Mouse (Mus musculus) E14TG2a.4 (cell line): ENCODE results near the gene Fmnl2.

Source experiments
- H3K27me3 ChIP-seq: 2 replicates; pipeline ENCODE4 v1.6.1; 2014; ENCODE audit warnings: low read length, control low read depth; ENCODE audit not compliant: insufficient read depth
- H3K36me3 ChIP-seq: 2 replicates; pipeline ENCODE4 v1.6.1; 2014; ENCODE audit warnings: low read length, control low read depth; ENCODE audit not compliant: insufficient read depth
- H3K4me1 ChIP-seq: replicated peaks from 2 replicates; pipeline ENCODE4 v1.6.1; 2014; ENCODE audit warnings: low read depth, low read length, control low read depth
- H3K4me3 ChIP-seq: replicated peaks from 2 replicates; pipeline ENCODE4 v1.5.1; 2014; ENCODE audit warnings: mild to moderate bottlenecking, low read length
- H3K9me3 ChIP-seq: 2 replicates; pipeline ENCODE4 v1.6.1; 2014; ENCODE audit warnings: low read length, control low read depth
- CTCF ChIP-seq: conservative IDR thresholded peaks from 2 replicates; pipeline ENCODE4 v1.5.1; 2014; ENCODE audit warnings: low read length
- NANOG ChIP-seq: IDR thresholded peaks from 2 replicates; pipeline ENCODE4 v1.6.1; 2014; ENCODE audit warnings: borderline replicate concordance, low read length, mixed read lengths
- POU5F1 ChIP-seq: IDR thresholded peaks from 2 replicates; pipeline ENCODE4 v1.6.1; 2014; ENCODE audit warnings: low read length, borderline replicate concordance

Gene Fmnl2

DNA sequence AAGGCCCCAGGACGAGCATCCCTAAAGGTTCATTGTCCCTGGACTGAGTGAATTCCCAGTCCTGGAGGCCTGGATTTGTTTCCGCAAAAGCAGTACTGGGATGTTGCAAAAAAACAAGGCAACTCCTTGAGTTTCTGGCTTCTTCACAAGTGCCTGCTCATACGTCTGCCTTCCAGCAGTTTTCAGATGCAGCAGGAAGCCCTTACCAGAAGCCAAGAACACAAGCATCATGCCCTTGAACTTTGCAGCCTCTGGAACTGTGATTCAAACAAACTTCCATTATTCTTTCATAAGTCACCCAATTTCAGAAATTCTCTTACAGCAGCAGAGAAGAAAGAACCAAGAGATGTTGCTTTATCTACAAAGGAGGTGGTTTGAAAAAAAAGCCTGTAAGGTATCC, 21.9 kb upstream of the Fmnl2 start:
- TF ChIP-seq CTCF (no peak), NANOG (no peak), POU5F1 (no peak)
- no peaks in the 10 kb centered on the region for H3K9me3 ChIP-seq
- H3K36me3 ChIP-seq: no peaks in the 10 kb centered on the region
- no peaks in the 10 kb centered on the region for H3K4me1 ChIP-seq
- no peak overlapping the region for H3K4me3 ChIP-seq
- H3K27me3 ChIP-seq: no peaks in the 10 kb centered on the region

DNA sequence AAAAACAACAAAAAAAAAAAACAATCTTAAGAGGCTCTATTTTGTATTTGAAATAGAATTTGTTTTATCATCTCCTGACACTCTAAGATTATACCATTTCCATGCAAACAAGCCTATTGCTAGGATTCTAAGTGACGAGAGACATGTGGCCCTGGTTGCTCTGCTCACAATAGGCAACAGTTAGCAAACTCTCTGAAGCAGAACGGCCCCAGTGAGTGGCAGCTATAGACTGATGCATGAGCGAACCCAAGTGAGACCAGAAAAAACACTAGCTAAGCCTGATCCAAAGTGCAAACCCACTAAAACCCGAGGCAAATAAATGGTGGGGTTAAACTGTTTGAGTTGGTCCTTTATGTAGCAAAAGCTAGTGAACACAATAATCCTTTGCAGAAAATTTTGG, 18.6 kb upstream of the Fmnl2 start:
- H3K9me3 ChIP-seq: no peaks in the 10 kb centered on the region
- no peaks in the 10 kb centered on the region for H3K27me3 ChIP-seq
- TF ChIP-seq NANOG (no peak), CTCF (no peak), POU5F1 (no peak)
- no peaks in the 10 kb centered on the region for H3K36me3 ChIP-seq
- no peak overlapping the region for H3K4me3 ChIP-seq
- no peaks in the 10 kb centered on the region for H3K4me1 ChIP-seq

DNA sequence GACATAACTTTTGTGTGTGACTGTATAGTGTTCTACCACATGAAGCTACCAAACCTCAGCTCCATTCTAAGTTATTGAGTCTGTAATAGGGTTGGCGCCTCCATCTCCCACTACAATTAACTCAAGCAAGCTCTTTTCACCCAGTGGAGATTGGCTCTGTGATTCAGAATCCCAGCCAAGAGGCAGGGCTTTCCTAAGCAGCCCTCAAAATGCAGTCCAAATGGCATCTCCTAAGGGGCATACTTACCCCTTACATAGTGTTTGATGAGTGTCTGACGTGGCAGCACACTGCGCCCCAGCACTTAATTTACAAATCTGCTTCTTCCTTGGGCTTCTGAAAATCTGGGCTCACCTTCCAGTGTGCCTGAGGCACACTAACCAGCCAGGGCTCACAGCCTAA, 17.8 kb upstream of the Fmnl2 start:
- no peaks in the 10 kb centered on the region for H3K36me3 ChIP-seq
- no peak overlapping the region for H3K4me3 ChIP-seq
- H3K27me3 ChIP-seq: peaks cover 2% of the 10 kb centered on the region; the same call in 1 of the 2 replicates
- H3K4me1 ChIP-seq: no peaks in the 10 kb centered on the region
- TF ChIP-seq CTCF: no peak
- H3K9me3 ChIP-seq: no peaks in the 10 kb centered on the region

DNA sequence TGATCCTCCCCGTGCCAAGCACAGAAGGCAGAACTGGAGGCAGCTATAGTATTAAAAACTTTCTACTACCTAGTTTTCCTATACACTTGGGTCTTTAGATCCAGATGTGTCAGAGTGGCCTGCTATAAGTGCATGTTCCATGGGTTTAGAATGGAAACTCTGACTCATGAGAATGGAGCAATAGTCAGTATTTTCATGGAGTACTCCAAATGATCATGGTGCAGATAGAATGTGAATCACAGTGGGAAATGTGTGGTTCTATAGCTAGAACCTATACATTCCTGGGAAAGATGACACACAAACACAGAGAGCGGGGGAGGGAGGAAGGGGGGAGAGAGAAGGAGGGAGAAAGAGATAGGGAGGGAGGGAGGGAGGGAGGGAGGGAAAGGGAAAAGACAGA, 13.8 kb upstream of the Fmnl2 start:
- Histone ChIP-seq H3K36me3 (no peaks in the 10 kb centered on the region), H3K4me1 (peaks cover 5% of the 10 kb centered on the region), H3K9me3 (peaks cover 6% of the 10 kb centered on the region), H3K27me3 (peaks cover 6% of the 10 kb centered on the region; the same call in 1 of the 2 replicates), H3K4me3 (no peak overlapping the region)
- no peak for TF ChIP-seq NANOG
- TF ChIP-seq CTCF: no peak
- no peak for TF ChIP-seq POU5F1

DNA sequence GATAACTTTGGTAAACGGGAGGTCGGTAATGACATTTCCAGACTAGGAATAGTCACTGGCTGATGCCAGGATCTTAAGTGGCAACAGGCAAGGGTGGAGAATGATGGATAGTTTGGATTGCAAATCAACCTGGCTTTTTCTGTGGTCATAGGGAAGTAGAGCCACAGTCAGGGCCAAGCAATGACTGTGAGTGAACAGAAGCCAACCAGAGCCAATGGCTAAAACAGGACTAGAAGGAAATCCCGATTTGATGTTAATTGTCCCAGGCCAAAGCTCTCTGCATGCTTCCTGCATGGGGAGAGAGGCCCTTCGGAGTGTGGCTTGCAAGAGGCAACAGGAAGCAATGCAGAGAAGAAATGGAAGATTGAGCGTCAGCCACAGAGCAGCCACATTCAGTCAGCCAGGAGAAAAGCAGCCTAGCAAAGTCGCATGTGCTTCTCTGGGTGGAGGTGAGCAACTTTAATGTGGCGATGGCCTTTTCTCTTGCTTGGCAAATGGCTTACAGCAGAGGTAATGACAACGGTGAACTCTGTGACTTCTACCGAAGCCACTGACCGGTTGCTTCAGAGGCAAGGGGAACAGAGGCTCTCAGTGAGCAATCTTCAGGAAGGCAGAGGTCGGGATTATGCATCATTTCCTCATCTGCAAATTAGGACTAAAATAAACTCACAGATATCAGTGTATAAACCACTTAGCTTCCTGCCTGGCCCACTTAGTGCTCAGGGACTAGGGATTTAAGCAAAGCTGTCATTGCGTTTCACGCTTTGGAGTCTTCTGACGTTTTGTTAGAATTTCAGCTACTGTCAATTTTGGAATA, 12.5 kb upstream of the Fmnl2 start:
- Histone ChIP-seq H3K36me3 (no peaks in the 10 kb centered on the region), H3K4me1 (peaks cover 5% of the 10 kb centered on the region), H3K9me3 (peaks cover 12% of the 10 kb centered on the region), H3K4me3 (no peak overlapping the region), H3K27me3 (peaks cover 6% of the 10 kb centered on the region; the same call in 1 of the 2 replicates)
- TF ChIP-seq NANOG: no peak
- TF ChIP-seq CTCF: no peak
- TF ChIP-seq POU5F1: no peak

DNA sequence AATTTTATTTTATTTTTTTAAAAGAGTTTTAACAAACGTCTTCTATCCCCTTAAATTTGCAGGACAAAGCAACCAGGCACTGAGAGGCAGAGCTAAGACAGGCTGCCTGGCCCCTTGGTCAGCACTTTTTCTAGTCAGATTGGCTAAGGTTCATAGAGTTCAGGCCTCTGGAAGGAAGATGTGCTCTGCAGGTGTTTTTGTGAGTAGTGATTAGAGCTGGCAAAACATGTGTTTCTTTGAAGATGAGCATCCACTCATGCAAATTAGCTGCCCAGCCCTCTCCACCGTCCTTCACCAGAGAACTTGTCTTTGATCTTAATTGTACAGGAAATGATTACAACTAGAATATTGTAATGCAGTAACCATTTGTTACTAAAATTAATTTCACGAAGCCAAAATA, 11.2 kb upstream of the Fmnl2 start:
- no peak for TF ChIP-seq CTCF
- no peak for TF ChIP-seq NANOG
- no peak for TF ChIP-seq POU5F1
- Histone ChIP-seq H3K9me3 (peaks cover 12% of the 10 kb centered on the region), H3K4me3 (no peak overlapping the region), H3K4me1 (peaks cover 5% of the 10 kb centered on the region), H3K36me3 (no peaks in the 10 kb centered on the region), H3K27me3 (peaks cover 6% of the 10 kb centered on the region; the same call in 1 of the 2 replicates)

DNA sequence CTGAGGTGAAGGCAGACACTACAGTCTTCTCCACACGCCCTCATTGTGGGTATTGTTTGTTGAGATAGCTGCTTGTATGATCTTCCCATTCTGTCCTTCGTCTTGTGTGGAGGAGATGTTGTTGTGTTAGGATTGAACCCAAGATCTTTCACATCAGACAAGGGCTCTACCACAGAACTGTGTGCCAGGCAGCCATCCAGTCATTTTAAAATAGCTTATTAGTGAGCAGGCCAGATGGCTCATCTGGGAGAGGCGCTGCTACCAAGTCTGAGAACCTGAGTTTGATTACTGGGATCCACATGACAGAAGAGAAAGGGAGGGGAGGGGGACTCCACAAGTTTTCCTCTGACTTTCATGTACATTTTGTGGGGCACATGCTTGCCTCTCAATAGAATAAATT, 8.6 kb upstream of the Fmnl2 start:
- TF ChIP-seq NANOG (no peak), CTCF (no peak), POU5F1 (no peak)
- Histone ChIP-seq H3K36me3 (no peaks in the 10 kb centered on the region), H3K27me3 (peaks cover 11% of the 10 kb centered on the region; the same call in 1 of the 2 replicates), H3K4me3 (no peak overlapping the region), H3K9me3 (peaks cover 12% of the 10 kb centered on the region), H3K4me1 (peaks cover 5% of the 10 kb centered on the region)

DNA sequence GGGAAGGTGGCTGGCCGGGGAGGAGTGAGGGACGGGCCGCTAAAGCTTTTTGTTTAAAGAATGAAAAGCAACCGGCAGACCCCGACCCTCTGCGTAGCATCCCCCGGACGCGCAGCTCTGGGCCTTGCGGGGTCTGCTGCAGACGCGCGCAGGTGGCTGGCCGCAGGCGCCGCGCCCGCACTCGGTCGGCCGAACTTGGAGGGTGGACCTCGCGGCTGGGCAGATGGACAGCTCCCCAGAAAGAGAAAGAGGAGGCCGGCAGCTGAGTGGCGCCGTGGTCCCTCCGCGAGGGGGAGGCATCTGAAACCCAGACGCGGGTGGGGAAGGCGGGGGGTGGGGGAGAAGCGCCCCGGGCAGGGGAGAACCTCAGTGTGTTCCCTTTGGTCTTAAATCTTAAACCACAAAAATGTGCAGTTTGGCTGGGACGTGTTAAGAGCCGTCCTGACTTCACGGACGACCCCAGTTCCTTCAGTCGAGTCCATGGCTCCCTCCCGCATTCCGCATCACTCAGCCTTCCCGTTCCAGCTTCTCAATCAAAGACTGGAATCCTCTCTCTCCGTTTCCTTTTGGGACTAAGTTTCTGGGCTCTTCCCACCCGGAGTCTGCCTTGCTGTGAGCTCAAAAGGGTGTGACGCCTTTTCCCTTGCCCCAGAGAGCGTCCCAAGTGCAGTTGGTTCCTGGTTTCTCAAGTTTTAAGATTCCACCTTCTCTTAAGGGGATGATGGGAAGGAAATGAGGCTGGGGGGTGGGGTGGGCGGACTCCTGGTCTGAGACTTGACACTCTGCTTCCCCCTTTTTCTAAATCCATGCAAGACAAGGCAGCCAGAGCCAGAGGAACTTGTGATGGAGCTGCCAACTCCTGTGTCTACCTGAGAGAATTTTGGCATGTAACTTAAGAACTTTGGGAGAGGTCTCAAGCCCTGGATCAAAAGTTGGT, 1.1 kb downstream of the Fmnl2 start:
- Histone ChIP-seq H3K4me1 (peaks cover 29% of the 10 kb centered on the region), H3K4me3 (peak overlapping the region; percentile 94), H3K9me3 (no peaks in the 10 kb centered on the region), H3K36me3 (no peaks in the 10 kb centered on the region), H3K27me3 (peaks cover 15% of the 10 kb centered on the region)
- TF ChIP-seq NANOG (no peak), POU5F1 (no peak), CTCF (no peak)
